Mouse (Mus musculus): ENCODE data around the gene Rora. TPM values are rescaled to one million over a fixed set of nuclear protein-coding genes. Genes with fewer than 3 reads are reported as not detected.

The Rora gene
- polyA plus RNA-seq, 1 experiment from 2014 or later: 8.9 TPM

GRCm38 (mm10) chr9:69146937-69147336 lies 493.4 kb downstream of the Rora start:
- Histone ChIP-seq H3K27me3 (no peaks in the 10 kb centered on the region), H3K4me2 (replicated peaks) (no peak overlapping the region), H3K36me3 (no peaks in the 10 kb centered on the region), H3K4me1 (no peaks in the 10 kb centered on the region; the same call in 1 of the 2 replicates), H3K9me3 (no peaks in the 10 kb centered on the region), H3K4me3 (no peak overlapping the region), H3K27ac (replicated peaks) (no peak overlapping the region), H3K9ac (replicated peaks) (no peak overlapping the region)
- WGBS: 93% methylated on average over 1 of the region's 1 CpGs
- no peak for ATAC-seq (ENCODE audit: low FRiP score, low read depth)

- Histone ChIP-seq H3K27me3 (no peaks in the 10 kb centered on the region), H3K4me3 (no peak overlapping the region), H3K4me2 (replicated peaks) (no peak overlapping the region), H3K4me1 (no peaks in the 10 kb centered on the region; the same call in 1 of the 2 replicates), H3K9ac (replicated peaks) (no peak overlapping the region), H3K9me3 (no peaks in the 10 kb centered on the region), H3K36me3 (no peaks in the 10 kb centered on the region), H3K27ac (replicated peaks) (no peak overlapping the region)
- WGBS: 45% methylated on average over 14 of the region's 14 CpGs
- ATAC-seq (ENCODE audit: low FRiP score, low read depth): no peak
Measured at GRCm38 (mm10) chr9:69150224-69150623, 496.6 kb downstream of the Rora start.

- Histone ChIP-seq H3K36me3 (no peaks in the 10 kb centered on the region), H3K4me2 (replicated peaks) (no peak overlapping the region), H3K27me3 (no peaks in the 10 kb centered on the region), H3K9me3 (no peaks in the 10 kb centered on the region), H3K27ac (replicated peaks) (no peak overlapping the region), H3K4me3 (no peak overlapping the region), H3K9ac (replicated peaks) (no peak overlapping the region), H3K4me1 (no peaks in the 10 kb centered on the region; the same call in 1 of the 2 replicates)
- 95% methylated on average over 5 of the region's 5 CpGs for WGBS
- no peak for ATAC-seq (ENCODE audit: low FRiP score, low read depth)
Measured at GRCm38 (mm10) chr9:69154684-69155083, 501.1 kb downstream of the Rora start.

- WGBS: 88% methylated on average over 8 of the region's 8 CpGs
- H3K9me3 ChIP-seq: no peaks in the 10 kb centered on the region
- ATAC-seq (ENCODE audit: low FRiP score, low read depth): no peak
- H3K36me3 ChIP-seq: no peaks in the 10 kb centered on the region
- no peak overlapping the region for H3K4me2 ChIP-seq (replicated peaks)
- H3K9ac ChIP-seq (replicated peaks): no peak overlapping the region
- H3K4me1 ChIP-seq: no peaks in the 10 kb centered on the region; the same call in 1 of the 2 replicates
- H3K4me3 ChIP-seq: no peak overlapping the region
- H3K27ac ChIP-seq (replicated peaks): no peak overlapping the region
- H3K27me3 ChIP-seq: no peaks in the 10 kb centered on the region
Measured at GRCm38 (mm10) chr9:69155836-69156595, 502.4 kb downstream of the Rora start.

- Histone ChIP-seq H3K27ac (replicated peaks) (no peak overlapping the region), H3K4me3 (no peak overlapping the region), H3K9ac (replicated peaks) (no peak overlapping the region), H3K36me3 (no peaks in the 10 kb centered on the region), H3K27me3 (no peaks in the 10 kb centered on the region), H3K9me3 (no peaks in the 10 kb centered on the region), H3K4me2 (replicated peaks) (no peak overlapping the region), H3K4me1 (no peaks in the 10 kb centered on the region)
- WGBS: 86% methylated on average over 5 of the region's 5 CpGs
- no peak for ATAC-seq (ENCODE audit: low FRiP score, low read depth)
Measured at GRCm38 (mm10) chr9:69160818-69161217, 507.2 kb downstream of the Rora start.

GRCm38 (mm10) chr9:69164653-69165052 lies 511.1 kb downstream of the Rora start:
- no peak overlapping the region for H3K4me2 ChIP-seq (replicated peaks)
- no peaks in the 10 kb centered on the region for H3K9me3 ChIP-seq
- H3K27me3 ChIP-seq: no peaks in the 10 kb centered on the region
- H3K9ac ChIP-seq (replicated peaks): no peak overlapping the region
- no peak overlapping the region for H3K4me3 ChIP-seq
- ATAC-seq (ENCODE audit: low FRiP score, low read depth): no peak
- 76% methylated on average over 7 of the region's 7 CpGs for WGBS
- no peak overlapping the region for H3K27ac ChIP-seq (replicated peaks)
- no peaks in the 10 kb centered on the region for H3K36me3 ChIP-seq
- no peaks in the 10 kb centered on the region for H3K4me1 ChIP-seq

GRCm38 (mm10) chr9:69165096-69165836 lies 511.7 kb downstream of the Rora start:
- Histone ChIP-seq H3K27me3 (no peaks in the 10 kb centered on the region), H3K36me3 (no peaks in the 10 kb centered on the region), H3K9ac (replicated peaks) (no peak overlapping the region), H3K27ac (replicated peaks) (no peak overlapping the region), H3K9me3 (no peaks in the 10 kb centered on the region), H3K4me1 (no peaks in the 10 kb centered on the region), H3K4me2 (replicated peaks) (no peak overlapping the region), H3K4me3 (no peak overlapping the region)
- WGBS: 80% methylated on average over 7 of the region's 7 CpGs
- ATAC-seq (ENCODE audit: low FRiP score, low read depth): no peak

- no peak overlapping the region for H3K4me3 ChIP-seq
- H3K27ac ChIP-seq (replicated peaks): no peak overlapping the region
- H3K4me1 ChIP-seq: no peaks in the 10 kb centered on the region
- no peaks in the 10 kb centered on the region for H3K36me3 ChIP-seq
- WGBS: 89% methylated on average over 6 of the region's 6 CpGs
- H3K27me3 ChIP-seq: no peaks in the 10 kb centered on the region
- no peaks in the 10 kb centered on the region for H3K9me3 ChIP-seq
- no peak for ATAC-seq (ENCODE audit: low FRiP score, low read depth)
- H3K9ac ChIP-seq (replicated peaks): no peak overlapping the region
- no peak overlapping the region for H3K4me2 ChIP-seq (replicated peaks)
Measured at GRCm38 (mm10) chr9:69174061-69174460, 520.5 kb downstream of the Rora start.

GRCm38 (mm10) chr9:69174527-69175116 lies 521.0 kb downstream of the Rora start:
- Histone ChIP-seq H3K9ac (replicated peaks) (no peak overlapping the region), H3K4me1 (no peaks in the 10 kb centered on the region), H3K36me3 (no peaks in the 10 kb centered on the region), H3K27me3 (no peaks in the 10 kb centered on the region), H3K9me3 (no peaks in the 10 kb centered on the region), H3K4me3 (no peak overlapping the region), H3K4me2 (replicated peaks) (no peak overlapping the region), H3K27ac (replicated peaks) (no peak overlapping the region)
- ATAC-seq (ENCODE audit: low FRiP score, low read depth): no peak
- 82% methylated on average over 10 of the region's 10 CpGs for WGBS

GRCm38 (mm10) chr9:69176988-69177387 lies 523.4 kb downstream of the Rora start:
- H3K36me3 ChIP-seq: no peaks in the 10 kb centered on the region
- no peak overlapping the region for H3K9ac ChIP-seq (replicated peaks)
- H3K9me3 ChIP-seq: no peaks in the 10 kb centered on the region
- H3K4me3 ChIP-seq: no peak overlapping the region
- H3K4me2 ChIP-seq (replicated peaks): no peak overlapping the region
- ATAC-seq (ENCODE audit: low FRiP score, low read depth): no peak
- H3K4me1 ChIP-seq: no peaks in the 10 kb centered on the region
- 95% methylated on average over 3 of the region's 3 CpGs for WGBS
- no peak overlapping the region for H3K27ac ChIP-seq (replicated peaks)
- H3K27me3 ChIP-seq: no peaks in the 10 kb centered on the region

- H3K27ac ChIP-seq (replicated peaks): no peak overlapping the region
- no peaks in the 10 kb centered on the region for H3K27me3 ChIP-seq
- WGBS: 97% methylated on average over 8 of the region's 8 CpGs
- ATAC-seq (ENCODE audit: low FRiP score, low read depth): no peak
- H3K36me3 ChIP-seq: no peaks in the 10 kb centered on the region
- H3K9ac ChIP-seq (replicated peaks): no peak overlapping the region
- H3K9me3 ChIP-seq: no peaks in the 10 kb centered on the region
- H3K4me3 ChIP-seq: no peak overlapping the region
- no peaks in the 10 kb centered on the region for H3K4me1 ChIP-seq
- no peak overlapping the region for H3K4me2 ChIP-seq (replicated peaks)
Measured at GRCm38 (mm10) chr9:69179224-69179623, 525.6 kb downstream of the Rora start.

- ATAC-seq (ENCODE audit: low FRiP score, low read depth): no peak
- no peak overlapping the region for H3K9ac ChIP-seq (replicated peaks)
- 83% methylated on average over 2 of the region's 3 CpGs for WGBS
- no peaks in the 10 kb centered on the region for H3K36me3 ChIP-seq
- H3K4me1 ChIP-seq: no peaks in the 10 kb centered on the region
- H3K27me3 ChIP-seq: no peaks in the 10 kb centered on the region
- no peak overlapping the region for H3K4me2 ChIP-seq (replicated peaks)
- H3K27ac ChIP-seq (replicated peaks): no peak overlapping the region
- no peaks in the 10 kb centered on the region for H3K9me3 ChIP-seq
- no peak overlapping the region for H3K4me3 ChIP-seq
Measured at GRCm38 (mm10) chr9:69180961-69181360, 527.4 kb downstream of the Rora start.

All from midbrain, embryonic 12.5 days (tissue).